Mouse (Mus musculus) thymus, adult 2 months (tissue): ENCODE measurements around the gene Tbc1d14.

Experiments used
- CTCF ChIP-seq: fragments of 200-500 bp; IDR thresholded peaks from 2 replicates; pipeline ENCODE4 v1.5.1; 2012; ENCODE audit warnings: mild to moderate bottlenecking, control low read depth, low read length, moderate library complexity, borderline replicate concordance; ENCODE audit not compliant: control insufficient read depth, poor library complexity, insufficient read depth; ENCODE audit errors: extremely low read depth
- POLR2A ChIP-seq: fragments of 200-500 bp; IDR thresholded peaks from 2 replicates; pipeline ENCODE4 v1.6.1; 2012; ENCODE audit warnings: mild to moderate bottlenecking, low read length, control low read depth, moderate library complexity; ENCODE audit not compliant: control insufficient read depth, poor library complexity, insufficient read depth; ENCODE audit errors: extremely low read depth

DNA sequence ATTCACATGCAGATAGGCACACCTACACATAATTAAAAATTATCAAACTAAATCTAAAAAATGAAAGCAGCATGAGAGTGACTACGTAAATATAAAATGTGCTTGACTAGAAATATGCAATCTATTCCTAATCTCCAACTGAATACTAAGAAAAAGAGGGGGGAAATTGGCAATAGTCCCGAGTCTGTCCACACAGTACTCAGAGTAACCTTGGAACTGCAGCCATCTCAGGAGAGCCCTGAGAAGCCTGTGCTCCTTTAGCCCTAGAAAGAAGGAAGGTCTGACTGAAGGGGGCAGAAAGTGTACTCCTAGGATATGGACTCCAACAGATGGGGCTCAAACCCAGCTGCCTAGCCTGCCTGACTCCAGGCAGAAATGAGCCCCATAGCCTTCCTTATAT, 34.5 kb downstream of the Tbc1d14 start:
- no peak for TF ChIP-seq CTCF
- no peak for TF ChIP-seq POLR2A
